Mouse (Mus musculus): Measurements from ENCODE around the gene Mef2d. TPM values are rescaled to one million over a fixed set of nuclear protein-coding genes. Genes with fewer than 3 reads are reported as not detected.
A peak's percentile ranks its signal among the peaks of the same experiment; 100 is the strongest.

Gene Mef2d
- polyA plus RNA-seq, 1 experiment from 2014 or later = 17.7 TPM

- peak overlapping the region; percentile 97 for H3K27ac ChIP-seq
- H3K4me1 ChIP-seq = peaks cover 52% of the 10 kb centered on the region
Measured at GRCm38 (mm10) chr3:88207451-88208100, 65.4 kb downstream of the Mef2d start.

GRCm38 (mm10) chr3:88208226-88208720 lies 66.1 kb downstream of the Mef2d start:
- ATAC-seq (ENCODE audit: low FRiP score) = no peak
- Histone ChIP-seq H3K36me3 (0 out of 2 replicates have a peak, but pooled peaks cover 2% of the 10 kb centered on the region), H3K27ac (peak overlapping the region; percentile 97), H3K4me2 (replicated peaks) (peak overlapping the region; percentile 64), H3K4me3 (peak overlapping the region; percentile 58), H3K27me3 (peaks cover 95% of the 10 kb centered on the region), H3K4me1 (peaks cover 47% of the 10 kb centered on the region), H3K9me3 (replicated peaks) (no peaks in the 10 kb centered on the region), H3K9ac (peak overlapping the region; percentile 89)
- WGBS = 2% methylated on average over 3 of the region's 3 CpGs

More at GRCm38 (mm10) chr3:88207451-88208100, 65.4 kb downstream of the Mef2d start:
- 2% methylated on average over 15 of the region's 15 CpGs for WGBS
- ATAC-seq (ENCODE audit: low FRiP score) = no peak
- Histone ChIP-seq H3K9ac (peak overlapping the region; percentile 89), H3K4me3 (peak overlapping the region; percentile 58), H3K9me3 (replicated peaks) (no peaks in the 10 kb centered on the region), H3K36me3 (no peaks in the 10 kb centered on the region), H3K27me3 (peaks cover 96% of the 10 kb centered on the region), H3K4me2 (replicated peaks) (peak overlapping the region; percentile 64)

GRCm38 (mm10) chr3:88209306-88209705 lies 67.1 kb downstream of the Mef2d start:
- Histone ChIP-seq H3K4me3 (peak overlapping the region; percentile 58), H3K9ac (peak overlapping the region; percentile 89), H3K36me3 (0 out of 2 replicates have a peak, but pooled peaks cover 2% of the 10 kb centered on the region), H3K27me3 (peaks cover 93% of the 10 kb centered on the region), H3K4me1 (peaks cover 38% of the 10 kb centered on the region), H3K27ac (peak overlapping the region; percentile 97), H3K4me2 (replicated peaks) (peak overlapping the region; percentile 64), H3K9me3 (replicated peaks) (no peaks in the 10 kb centered on the region)
- 2% methylated on average over 6 of the region's 6 CpGs for WGBS
- no peak for ATAC-seq (ENCODE audit: low FRiP score)

GRCm38 (mm10) chr3:88210121-88210520 lies 67.9 kb downstream of the Mef2d start:
- Histone ChIP-seq H3K4me1 (peaks cover 39% of the 10 kb centered on the region), H3K27ac (peak overlapping the region; percentile 97), H3K9ac (peak overlapping the region; percentile 89), H3K36me3 (peaks cover 6% of the 10 kb centered on the region; the same call in 1 of the 2 replicates), H3K9me3 (replicated peaks) (no peaks in the 10 kb centered on the region), H3K27me3 (peaks cover 93% of the 10 kb centered on the region), H3K4me3 (peak overlapping the region; percentile 58), H3K4me2 (replicated peaks) (peak overlapping the region; percentile 64)
- ATAC-seq (ENCODE audit: low FRiP score) = no peak
- WGBS = 11% methylated on average over 2 of the region's 2 CpGs

GRCm38 (mm10) chr3:88210918-88211317 lies 68.7 kb downstream of the Mef2d start:
- 9% methylated on average over 2 of the region's 2 CpGs for WGBS
- ATAC-seq (ENCODE audit: low FRiP score) = no peak
- no peaks in the 10 kb centered on the region for H3K9me3 ChIP-seq (replicated peaks)
- peak overlapping the region; percentile 64 for H3K4me2 ChIP-seq (replicated peaks)
- peaks cover 12% of the 10 kb centered on the region for H3K36me3 ChIP-seq
- peak overlapping the region; percentile 58 for H3K4me3 ChIP-seq
- H3K27ac ChIP-seq = peak overlapping the region; percentile 97
- peak overlapping the region; percentile 89 for H3K9ac ChIP-seq
- H3K4me1 ChIP-seq = peaks cover 34% of the 10 kb centered on the region
- H3K27me3 ChIP-seq = peaks cover 93% of the 10 kb centered on the region

- Histone ChIP-seq H3K4me1 (peaks cover 29% of the 10 kb centered on the region), H3K4me3 (peak overlapping the region; percentile 58), H3K36me3 (peaks cover 14% of the 10 kb centered on the region), H3K27me3 (peaks cover 93% of the 10 kb centered on the region), H3K4me2 (replicated peaks) (peak overlapping the region; percentile 64), H3K27ac (peak overlapping the region; percentile 97), H3K9ac (peak overlapping the region; percentile 89), H3K9me3 (replicated peaks) (no peaks in the 10 kb centered on the region)
- no peak for ATAC-seq (ENCODE audit: low FRiP score)
- 5% methylated on average over 1 of the region's 1 CpGs for WGBS
Measured at GRCm38 (mm10) chr3:88212356-88212755, 70.2 kb downstream of the Mef2d start.

- Histone ChIP-seq H3K36me3 (peaks cover 14% of the 10 kb centered on the region), H3K4me2 (replicated peaks) (peak overlapping the region; percentile 64), H3K27ac (peak overlapping the region; percentile 97), H3K9me3 (replicated peaks) (no peaks in the 10 kb centered on the region), H3K4me1 (peaks cover 29% of the 10 kb centered on the region), H3K27me3 (peaks cover 93% of the 10 kb centered on the region), H3K4me3 (peak overlapping the region; percentile 63), H3K9ac (peak overlapping the region; percentile 89)
- no peak for ATAC-seq (ENCODE audit: low FRiP score)
- WGBS = 9% methylated on average over 2 of the region's 2 CpGs
Measured at GRCm38 (mm10) chr3:88213019-88213418, 70.8 kb downstream of the Mef2d start.

- no peaks in the 10 kb centered on the region for H3K9me3 ChIP-seq (replicated peaks)
- WGBS = 1% methylated on average over 42 of the region's 42 CpGs
- peak; percentile 90 for ATAC-seq (ENCODE audit: low FRiP score)
- H3K4me1 ChIP-seq = peaks cover 37% of the 10 kb centered on the region
- peaks cover 92% of the 10 kb centered on the region for H3K27me3 ChIP-seq
- H3K27ac ChIP-seq = peak overlapping the region; percentile 97
- peak overlapping the region; percentile 93 for H3K9ac ChIP-seq
- H3K4me3 ChIP-seq = peak overlapping the region; percentile 63
- H3K36me3 ChIP-seq = peaks cover 16% of the 10 kb centered on the region
- peak overlapping the region; percentile 64 for H3K4me2 ChIP-seq (replicated peaks)
Measured at GRCm38 (mm10) chr3:88214197-88214938, 72.2 kb downstream of the Mef2d start.

GRCm38 (mm10) chr3:88214971-88215552 lies 72.9 kb downstream of the Mef2d start:
- Histone ChIP-seq H3K4me1 (peaks cover 43% of the 10 kb centered on the region), H3K9me3 (replicated peaks) (no peaks in the 10 kb centered on the region), H3K36me3 (peaks cover 17% of the 10 kb centered on the region), H3K4me2 (replicated peaks) (peak overlapping the region; percentile 64), H3K27me3 (peaks cover 92% of the 10 kb centered on the region), H3K4me3 (peak overlapping the region; percentile 63), H3K9ac (peak overlapping the region; percentile 93), H3K27ac (peak overlapping the region; percentile 97)
- 1% methylated on average over 48 of the region's 48 CpGs for WGBS
- peak; percentile 12; the same call in 1 of the 2 replicates for ATAC-seq (ENCODE audit: low FRiP score)

GRCm38 (mm10) chr3:88215553-88216004 lies 73.4 kb downstream of the Mef2d start:
- 1% methylated on average over 23 of the region's 23 CpGs for WGBS
- peak overlapping the region; percentile 97 for H3K27ac ChIP-seq
- peaks cover 44% of the 10 kb centered on the region for H3K4me1 ChIP-seq
- H3K36me3 ChIP-seq = peaks cover 17% of the 10 kb centered on the region
- peak overlapping the region; percentile 64 for H3K4me2 ChIP-seq (replicated peaks)
- H3K4me3 ChIP-seq = peak overlapping the region; percentile 63
- no peaks in the 10 kb centered on the region for H3K9me3 ChIP-seq (replicated peaks)
- H3K27me3 ChIP-seq = peaks cover 90% of the 10 kb centered on the region
- no peak for ATAC-seq (ENCODE audit: low FRiP score)
- peak overlapping the region; percentile 93 for H3K9ac ChIP-seq

- Histone ChIP-seq H3K4me1 (peaks cover 49% of the 10 kb centered on the region), H3K36me3 (peaks cover 17% of the 10 kb centered on the region), H3K27ac (peak overlapping the region; percentile 97), H3K4me2 (replicated peaks) (peak overlapping the region; percentile 64), H3K9me3 (replicated peaks) (no peaks in the 10 kb centered on the region), H3K9ac (peak overlapping the region; percentile 93), H3K27me3 (peaks cover 89% of the 10 kb centered on the region), H3K4me3 (peak overlapping the region; percentile 63)
- 4% methylated on average over 6 of the region's 6 CpGs for WGBS
- ATAC-seq (ENCODE audit: low FRiP score) = no peak
Measured at GRCm38 (mm10) chr3:88216116-88216515, 73.9 kb downstream of the Mef2d start.

All from hindbrain, embryonic 12.5 days (tissue).